Mouse (Mus musculus) liver, embryonic 11.5 days (tissue): ENCODE measurements around the gene Cpne9. TPM values are rescaled to one million over a fixed set of nuclear protein-coding genes. Genes with fewer than 3 reads are reported as not detected.

ENCODE experiments used
- ATAC-seq: fragments of 200-750 bp; cut with Nextera tagmentation; replicated peaks from 2 replicates; pipeline ENCODE4 v1.8.0; 2017; ENCODE audit warnings: moderate number of reproducible peaks, mild to moderate bottlenecking, moderate TSS enrichment, moderate library complexity; ENCODE audit not compliant: low FRiP score
- DNase-seq: peaks from one replicate; pipeline ENCODE4 v3.0.0-alpha.2; 2017; ENCODE audit warnings: low spot score
- H3K27ac ChIP-seq: fragments of 300-500 bp; sonication (generic); 2 replicates; pipeline ENCODE4 v1.5.1; 2014; ENCODE audit warnings: mild to moderate bottlenecking, low read depth, low read length, control low read depth
- H3K27me3 ChIP-seq: fragments of 300-500 bp; sonication (generic); replicated peaks from 2 replicates; pipeline ENCODE4 v1.6.1; 2014; ENCODE audit warnings: low read length, mixed read lengths; ENCODE audit not compliant: control insufficient read depth, insufficient read depth
- H3K36me3 ChIP-seq: fragments of 300-500 bp; sonication (generic); 2 replicates; pipeline ENCODE4 v1.6.1; 2014; ENCODE audit warnings: mild to moderate bottlenecking, low read length, moderate library complexity, mixed read lengths; ENCODE audit not compliant: control insufficient read depth, insufficient read depth
- H3K4me1 ChIP-seq: fragments of 300-500 bp; sonication (generic); replicated peaks from 2 replicates; pipeline ENCODE4 v1.6.1; 2014; ENCODE audit warnings: low read length, mixed read lengths; ENCODE audit not compliant: control insufficient read depth, insufficient read depth
- H3K4me2 ChIP-seq: fragments of 300-500 bp; sonication (generic); 2 replicates; pipeline ENCODE4 v1.6.1; 2014; ENCODE audit warnings: mild to moderate bottlenecking, control low read depth, moderate library complexity
- H3K4me3 ChIP-seq: fragments of 300-500 bp; sonication (generic); 2 replicates; pipeline ENCODE4 v1.5.1; 2014; ENCODE audit warnings: low read depth, low read length, control low read depth
- H3K9ac ChIP-seq: fragments of 300-500 bp; sonication (generic); 2 replicates; pipeline ENCODE4 v1.6.1; 2014; ENCODE audit warnings: low read depth, low read length, control low read depth
- H3K9me3 ChIP-seq: fragments of 300-500 bp; sonication (generic); 2 replicates; pipeline ENCODE4 v1.6.1; 2016; ENCODE audit warnings: low read length, inconsistent platforms, mixed read lengths; ENCODE audit not compliant: control insufficient read depth
- WGBS: fragments of 180-500 bp; shearing (Covaris S2); extraction: QIAGEN DNeasy Blood & Tissue Kit; methylation state at CpG from one replicate; pipeline ENCODE4 v1.1.7; 2014; 5-methylcytosine and 5-hydroxymethylcytosine counted together
- polyA plus RNA-seq: library from polyadenylated mRNA; unstranded; fragments of >200 nt; fragmentation: Nextera tagmentation; extraction: Ambion mirVana; gene quantifications from 2 replicates; pipeline ENCODE4 v1.2.1, GENCODE M21; 2014

Cpne9 gene
- polyA plus RNA-seq, 1 experiment from 2014 or later, result 0.07 TPM

DNA sequence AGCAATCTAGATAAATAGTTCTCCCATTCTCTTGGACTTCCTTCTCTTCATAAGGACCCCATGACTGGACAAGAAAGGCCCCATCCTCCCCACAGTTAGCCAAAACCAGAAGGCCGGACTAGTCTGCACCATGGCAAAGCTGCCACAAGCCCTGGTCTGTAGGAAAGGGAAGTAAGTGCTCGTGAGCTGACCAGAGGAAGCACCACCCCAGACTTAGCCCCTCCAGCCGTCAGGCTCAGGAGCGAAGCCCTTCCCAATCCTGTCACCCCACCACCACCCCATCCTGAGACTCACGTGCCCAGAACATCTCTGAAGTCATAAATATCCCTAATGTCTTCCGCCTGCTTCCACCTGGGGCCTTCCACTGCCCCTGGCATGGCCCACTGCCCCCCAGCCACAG lies 59.5 kb downstream of the Cpne9 start:
- H3K4me1 ChIP-seq, result peaks cover 17% of the 10 kb centered on the region
- H3K9ac ChIP-seq, result 0 out of 2 replicates have a peak overlapping the region, but pooled peaks have one; percentile 12
- H3K4me3 ChIP-seq, result no peak overlapping the region
- peak overlapping the region; percentile 16; the same call in 1 of the 2 replicates for H3K27ac ChIP-seq
- H3K27me3 ChIP-seq, result no peaks in the 10 kb centered on the region
- WGBS, result 63% methylated on average over 6 of the region's 6 CpGs
- H3K4me2 ChIP-seq, result peak overlapping the region; percentile 6; the same call in 1 of the 2 replicates
- H3K9me3 ChIP-seq, result no peaks in the 10 kb centered on the region
- H3K36me3 ChIP-seq, result 0 out of 2 replicates have a peak, but pooled peaks cover 2% of the 10 kb centered on the region
- no peak for DNase-seq
- no peak for ATAC-seq

DNA sequence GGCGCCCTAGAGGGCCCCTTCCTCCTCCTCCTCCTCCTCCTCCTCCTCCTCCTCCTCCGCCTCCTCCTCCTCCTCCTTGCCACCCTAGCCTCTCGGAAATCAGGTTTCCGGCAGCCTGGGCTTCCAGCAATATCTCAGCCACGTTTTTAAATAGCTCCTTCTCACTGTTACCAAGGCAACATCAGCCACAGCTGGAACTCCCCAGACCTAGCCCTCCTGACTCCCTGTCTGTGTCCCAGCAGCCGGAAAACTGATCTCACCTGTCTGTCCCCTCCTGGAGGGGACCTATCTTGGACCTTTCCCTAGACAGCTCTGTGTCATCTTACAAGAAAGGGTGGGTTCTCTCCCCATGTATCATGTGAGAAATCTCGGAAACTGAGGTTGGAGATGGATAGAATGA lies 60.2 kb downstream of the Cpne9 start:
- ATAC-seq, result no peak
- H3K4me3 ChIP-seq, result no peak overlapping the region

DNA sequence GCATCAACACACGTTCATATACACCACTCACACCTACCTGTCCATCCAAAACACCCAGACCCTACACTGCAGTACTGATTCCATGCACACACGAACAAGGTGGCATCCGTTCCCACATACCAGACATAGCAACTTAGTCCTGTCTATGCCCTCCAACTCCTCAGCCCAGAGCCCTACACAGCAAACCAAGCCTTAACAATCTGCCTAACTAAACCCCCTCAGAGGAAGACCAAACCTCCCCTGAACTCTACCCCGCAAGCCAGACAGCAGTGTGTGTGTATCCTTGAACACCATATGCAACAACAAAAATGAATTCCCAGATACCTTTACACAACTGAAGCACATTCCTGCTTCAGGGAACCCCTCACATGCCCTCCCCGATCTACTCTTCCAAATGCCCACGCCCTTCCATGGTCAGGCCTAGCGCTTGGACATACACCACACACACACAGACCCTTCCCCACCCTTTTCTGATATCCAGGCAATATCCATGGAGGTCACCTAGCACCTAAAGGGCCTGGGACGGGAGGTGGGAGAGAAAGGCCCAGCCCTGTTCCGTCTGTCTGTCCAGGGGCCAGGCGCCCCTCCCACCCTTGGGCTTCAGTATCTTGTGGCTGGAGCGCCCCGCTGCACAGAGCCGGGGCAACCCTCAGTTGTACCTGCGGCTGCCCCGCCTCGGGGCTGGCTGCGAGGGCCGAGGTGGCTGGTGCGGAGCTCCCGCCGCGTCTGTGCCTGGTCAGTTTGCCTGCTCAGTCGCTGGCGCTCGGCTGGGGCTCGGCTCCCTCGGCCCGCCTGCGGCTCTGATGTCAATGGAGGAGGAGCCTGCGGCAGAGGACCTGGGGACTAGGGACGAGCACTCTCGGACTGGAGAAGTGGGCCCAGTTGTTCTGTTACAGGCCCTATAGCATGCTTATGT lies 61.3 kb downstream of the Cpne9 start, which contains the start of gene Camk1:
Camk1 (minus strand) TSS at position 808 of the 916 bp plus-strand sequence.
- peak within 1 kb of the TSS; percentile 61 for H3K4me3 ChIP-seq
- H3K4me1 ChIP-seq, result peaks cover 13% of the 10 kb centered on the region
- peak; percentile 79 for ATAC-seq
- DNase-seq, result peak; percentile 72
- H3K36me3 ChIP-seq, result 0 out of 2 replicates have a peak, but pooled peaks cover 2% of the 10 kb centered on the region
- H3K27me3 ChIP-seq, result no peaks in the 10 kb centered on the region
- H3K4me2 ChIP-seq, result peak within 1 kb of the TSS; percentile 86
- H3K9me3 ChIP-seq, result no peaks in the 10 kb centered on the region
- WGBS, result 17% methylated on average over 32 of the region's 32 CpGs
- H3K9ac ChIP-seq, result peak within 1 kb of the TSS; percentile 71
- no peak within 1 kb of the TSS for H3K27ac ChIP-seq

More for the DNA sequence above, 60.2 kb downstream of the Cpne9 start:
- WGBS, result 36% methylated on average over 4 of the region's 7 CpGs
- 0 out of 2 replicates have a peak, but pooled peaks cover 2% of the 10 kb centered on the region for H3K36me3 ChIP-seq
- no peak overlapping the region for H3K27ac ChIP-seq
- no peaks in the 10 kb centered on the region for H3K27me3 ChIP-seq
- peaks cover 13% of the 10 kb centered on the region for H3K4me1 ChIP-seq
- H3K9ac ChIP-seq, result no peak overlapping the region
- peak overlapping the region; percentile 86 for H3K4me2 ChIP-seq
- no peaks in the 10 kb centered on the region for H3K9me3 ChIP-seq
- no peak for DNase-seq

DNA sequence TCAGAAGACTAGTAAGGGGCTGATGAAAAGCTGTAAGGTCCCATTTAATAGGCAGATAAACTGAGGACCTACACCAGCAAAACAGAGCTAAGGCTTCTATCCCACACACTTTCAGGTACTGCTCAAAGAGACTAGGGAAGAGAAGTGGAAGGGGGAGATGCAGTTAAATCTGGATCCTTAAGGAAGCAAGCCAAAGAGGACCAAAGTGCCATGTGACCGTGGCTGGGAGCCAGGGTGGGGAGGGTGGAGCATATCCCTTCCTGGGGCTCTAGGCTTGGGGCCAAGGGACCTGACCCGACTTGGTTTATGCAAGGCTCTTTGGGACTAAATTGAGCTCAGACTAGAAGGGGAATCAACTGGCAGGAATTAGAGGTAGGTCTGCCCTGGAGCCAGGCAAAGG lies 62.2 kb downstream of the Cpne9 start:
- no peak for DNase-seq
- WGBS, result 69% methylated on average over 2 of the region's 2 CpGs
- no peaks in the 10 kb centered on the region for H3K27me3 ChIP-seq
- H3K27ac ChIP-seq, result no peak overlapping the region
- 0 out of 2 replicates have a peak, but pooled peaks cover 2% of the 10 kb centered on the region for H3K36me3 ChIP-seq
- no peak overlapping the region for H3K4me3 ChIP-seq
- no peaks in the 10 kb centered on the region for H3K9me3 ChIP-seq
- no peak for ATAC-seq
- peak overlapping the region; percentile 71 for H3K9ac ChIP-seq
- H3K4me1 ChIP-seq, result peaks cover 13% of the 10 kb centered on the region
- peak overlapping the region; percentile 86 for H3K4me2 ChIP-seq

DNA sequence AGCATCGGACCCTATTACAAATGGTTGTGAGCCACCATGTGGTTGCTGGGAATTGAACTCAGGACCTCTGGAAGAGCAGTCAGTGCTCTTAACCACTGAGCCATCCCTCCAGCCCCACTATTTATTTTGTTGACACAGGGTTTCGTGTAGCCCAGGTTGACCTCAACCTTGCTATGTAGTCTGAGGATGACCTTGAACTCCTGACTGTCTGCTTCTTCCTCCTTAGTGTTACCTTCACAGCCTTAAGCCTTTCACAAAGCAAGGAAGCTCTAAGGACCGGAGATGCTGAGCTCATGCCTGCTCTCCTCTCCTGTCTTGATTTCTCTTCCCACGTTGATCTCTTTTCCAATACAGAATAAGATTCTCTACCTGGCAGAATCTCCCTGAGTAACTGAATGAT lies 64.8 kb downstream of the Cpne9 start:
- Histone ChIP-seq H3K27me3 (no peaks in the 10 kb centered on the region), H3K9ac (no peak overlapping the region), H3K27ac (no peak overlapping the region), H3K4me3 (no peak overlapping the region), H3K4me1 (peaks cover 16% of the 10 kb centered on the region), H3K9me3 (no peaks in the 10 kb centered on the region), H3K36me3 (no peaks in the 10 kb centered on the region), H3K4me2 (no peak overlapping the region)
- 75% methylated on average over 4 of the region's 4 CpGs for WGBS
- DNase-seq, result no peak
- no peak for ATAC-seq

DNA sequence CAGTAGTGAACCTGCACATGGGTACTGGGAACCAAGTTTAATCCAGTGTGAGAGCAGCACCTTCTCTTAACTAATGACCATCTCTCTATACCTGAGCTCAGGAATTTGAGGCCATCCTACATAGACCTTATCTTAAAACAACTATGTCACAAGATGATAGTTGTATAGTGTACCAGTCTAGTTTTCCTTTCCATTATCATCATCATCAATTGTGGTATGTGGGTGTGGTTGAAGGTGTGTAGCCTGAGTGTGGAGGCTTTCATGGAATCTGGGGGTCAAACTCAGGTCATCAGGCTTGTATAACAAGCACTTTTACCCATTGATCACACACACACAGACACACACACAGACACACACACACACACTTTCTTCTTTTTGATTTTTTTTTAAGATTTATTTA lies 68.4 kb downstream of the Cpne9 start:
- Histone ChIP-seq H3K27ac (no peak overlapping the region), H3K9me3 (no peaks in the 10 kb centered on the region)
- ATAC-seq, result no peak

DNA sequence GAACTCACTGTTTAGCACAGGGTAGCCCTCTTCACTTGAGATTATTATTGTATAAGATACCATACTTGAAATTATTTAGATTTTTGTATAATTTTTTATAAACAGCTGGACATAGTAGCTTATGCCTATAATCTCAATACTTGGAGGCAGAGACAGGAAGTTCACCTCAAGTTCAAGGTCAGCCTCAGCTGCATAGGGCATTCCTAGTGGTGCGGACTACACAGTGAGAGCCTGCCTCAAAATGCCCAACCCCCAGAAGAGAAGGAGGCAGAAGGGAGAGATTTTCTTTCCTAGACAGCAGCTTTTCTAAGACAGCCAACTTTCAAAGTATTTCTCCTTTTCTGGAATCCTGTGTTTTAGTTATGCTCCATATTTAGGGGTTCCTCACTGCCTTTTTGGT lies 69.1 kb downstream of the Cpne9 start:
- no peaks in the 10 kb centered on the region for H3K36me3 ChIP-seq
- H3K4me2 ChIP-seq, result no peak overlapping the region
- H3K4me1 ChIP-seq, result peaks cover 7% of the 10 kb centered on the region; the same call in 1 of the 2 replicates
- no peaks in the 10 kb centered on the region for H3K9me3 ChIP-seq
- ATAC-seq (no peak), DNase-seq (no peak)
- H3K4me3 ChIP-seq, result no peak overlapping the region
- WGBS, result 73% methylated on average over 1 of the region's 1 CpGs
- no peaks in the 10 kb centered on the region for H3K27me3 ChIP-seq
- H3K27ac ChIP-seq, result no peak overlapping the region
- H3K9ac ChIP-seq, result no peak overlapping the region

More for the DNA sequence above, 68.4 kb downstream of the Cpne9 start:
- DNase-seq, result no peak
- H3K36me3 ChIP-seq, result no peaks in the 10 kb centered on the region
- peaks cover 7% of the 10 kb centered on the region; the same call in 1 of the 2 replicates for H3K4me1 ChIP-seq
- H3K4me3 ChIP-seq, result no peak overlapping the region
- H3K4me2 ChIP-seq, result no peak overlapping the region
- no peaks in the 10 kb centered on the region for H3K27me3 ChIP-seq
- H3K9ac ChIP-seq, result no peak overlapping the region

DNA sequence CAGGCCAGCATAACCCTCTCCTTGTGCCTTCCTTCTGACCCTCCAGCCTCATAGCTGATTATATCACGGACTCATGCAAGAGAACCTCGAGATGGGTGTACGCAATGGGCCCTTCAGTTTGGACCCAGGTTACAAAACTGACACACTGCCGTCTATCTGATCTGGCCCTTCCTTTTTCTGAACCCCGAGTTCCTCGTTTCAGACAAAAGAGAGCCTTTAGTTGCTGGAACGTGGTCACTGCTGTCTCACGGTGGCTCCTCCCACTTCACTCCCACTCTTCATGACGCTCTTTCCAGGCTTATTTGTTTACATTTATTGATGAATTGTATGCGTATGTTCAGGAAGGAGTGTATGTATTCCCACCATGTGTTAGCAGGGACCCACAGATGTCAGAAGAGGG lies 69.5 kb downstream of the Cpne9 start:
- H3K27ac ChIP-seq, result no peak overlapping the region

More for the DNA sequence above, 69.5 kb downstream of the Cpne9 start:
- ATAC-seq (no peak), DNase-seq (no peak)
- Histone ChIP-seq H3K36me3 (no peaks in the 10 kb centered on the region), H3K4me2 (no peak overlapping the region), H3K4me3 (no peak overlapping the region), H3K9me3 (no peaks in the 10 kb centered on the region), H3K27me3 (no peaks in the 10 kb centered on the region), H3K9ac (no peak overlapping the region), H3K4me1 (peaks cover 7% of the 10 kb centered on the region; the same call in 1 of the 2 replicates)
- WGBS, result 39% methylated on average over 10 of the region's 10 CpGs
